Mouse (Mus musculus) lung, adult 2 months (tissue): Measurements from ENCODE around the gene Rd3.

Experiments used
- CTCF ChIP-seq: fragments of 200-500 bp; IDR thresholded peaks from 2 replicates; pipeline ENCODE4 v1.5.1; 2011; ENCODE audit warnings: mild to moderate bottlenecking, low read length, control low read depth; ENCODE audit not compliant: insufficient read depth
- POLR2A ChIP-seq: fragments of 200-500 bp; IDR thresholded peaks from 2 replicates; pipeline ENCODE4 v1.6.1; 2011; ENCODE audit warnings: low read depth, mild to moderate bottlenecking, control low read depth, low read length, borderline replicate concordance; ENCODE audit errors: extremely low read depth

GRCm38 (mm10) chr1:191963948-191964772, 13.0 kb upstream of the Rd3 start:
- TF ChIP-seq CTCF (peak; percentile 71), POLR2A (no peak)
